Mouse (Mus musculus) spleen, embryonic (tissue): Measurements from ENCODE around the gene Atp6v0b.

Experiments used
- CTCF ChIA-PET: fragments of 350-600 bp; sonication (Branson Sonifier 250); formaldehyde crosslinking; loops from one replicate; lab custom pipeline; 2022; lab: Charles Lee

Atp6v0b gene

DNA sequence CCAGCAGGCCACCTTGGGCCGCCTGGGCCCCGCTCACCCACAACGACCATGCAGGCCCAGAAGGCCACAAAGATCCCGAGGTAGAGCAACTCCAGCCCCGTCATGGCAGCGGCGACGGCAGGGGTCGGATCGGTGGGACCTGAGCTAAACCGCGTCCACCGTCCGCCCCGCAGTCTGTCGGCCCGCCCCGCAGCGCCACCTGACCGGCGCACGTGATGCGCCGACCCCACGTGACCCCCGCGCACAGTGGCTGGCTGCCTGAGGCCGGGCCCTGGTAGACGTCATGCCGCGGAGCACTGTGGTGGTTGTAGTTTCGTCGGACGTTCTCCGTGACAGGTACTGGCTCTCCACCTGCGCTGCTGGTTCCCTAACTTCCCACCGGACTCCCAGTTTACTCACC lies at the start of gene Atp6v0b:
Atp6v0b (minus strand) TSS at position 201 of the 400 bp plus-strand sequence.
- CTCF ChIA-PET, result no interaction called here

DNA sequence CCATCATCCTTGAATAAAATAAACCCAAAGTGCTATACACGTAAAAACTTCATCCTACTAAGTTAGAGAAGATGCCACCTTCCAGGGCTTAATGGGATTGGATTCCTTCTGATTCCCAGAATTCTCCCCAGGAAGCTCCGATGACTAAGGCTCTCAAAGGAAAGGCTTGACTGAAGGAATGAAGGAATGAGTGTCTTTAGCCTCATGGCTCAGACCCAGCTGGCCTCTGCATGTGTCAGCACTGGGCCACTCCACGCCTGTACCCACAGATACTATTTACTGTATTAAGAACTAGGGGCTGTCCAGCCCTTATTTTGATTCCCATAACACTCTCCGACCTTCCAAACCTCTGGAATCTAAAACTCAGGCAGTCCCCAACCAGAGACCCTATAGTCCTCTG lies 46.9 kb upstream of the Atp6v0b start:
- CTCF ChIA-PET, result no interaction called here

DNA sequence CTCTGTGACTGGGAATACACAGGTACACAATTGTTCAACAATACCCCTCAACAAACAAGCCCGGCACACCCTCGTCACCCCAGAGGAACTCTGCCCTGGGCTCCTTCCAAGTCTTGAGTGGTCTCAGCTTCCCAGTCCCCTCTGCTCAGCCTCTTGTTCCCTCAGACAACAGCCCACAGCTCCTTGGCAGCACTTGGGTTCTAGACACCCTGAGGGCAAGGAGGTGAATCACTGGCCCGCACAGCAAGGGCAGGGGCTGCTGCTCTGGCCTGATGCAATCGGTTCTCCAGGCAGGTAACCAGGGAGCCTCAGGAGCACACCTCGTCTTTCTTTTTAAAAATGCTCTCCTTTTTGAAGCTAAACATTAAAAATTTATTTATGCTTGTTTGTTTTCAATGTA lies 46.1 kb upstream of the Atp6v0b start:
- CTCF ChIA-PET, result no interaction called here

DNA sequence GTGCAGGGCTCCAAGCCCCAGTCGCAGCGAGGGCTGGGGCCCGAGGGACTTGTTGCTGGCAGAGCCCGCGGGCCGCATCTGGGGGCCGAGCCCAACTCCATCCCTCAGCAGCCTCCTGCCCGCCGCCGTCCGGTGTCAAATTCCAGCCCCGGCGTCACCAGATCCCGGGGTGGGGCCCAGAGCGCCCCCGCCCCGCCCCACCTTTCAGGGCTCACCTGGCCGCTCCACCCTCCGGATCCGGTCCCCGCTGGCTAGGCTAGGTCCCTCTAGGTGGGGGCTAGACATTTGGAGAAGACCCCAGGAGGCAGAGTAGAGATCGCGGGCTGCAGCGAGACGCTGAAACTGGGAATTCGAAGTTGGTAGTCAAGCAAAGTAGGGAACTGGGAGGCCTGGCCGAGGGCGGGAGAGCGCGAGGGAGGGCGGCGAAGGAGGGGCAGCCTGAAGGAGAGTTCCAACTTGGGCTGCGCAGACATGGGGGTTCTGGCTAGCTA lies 42.3 kb upstream of the Atp6v0b start, which contains the start of gene Artn:
Artn (minus strand) TSS at position 373 of the 491 bp plus-strand sequence.
- CTCF ChIA-PET, result no interaction called here

DNA sequence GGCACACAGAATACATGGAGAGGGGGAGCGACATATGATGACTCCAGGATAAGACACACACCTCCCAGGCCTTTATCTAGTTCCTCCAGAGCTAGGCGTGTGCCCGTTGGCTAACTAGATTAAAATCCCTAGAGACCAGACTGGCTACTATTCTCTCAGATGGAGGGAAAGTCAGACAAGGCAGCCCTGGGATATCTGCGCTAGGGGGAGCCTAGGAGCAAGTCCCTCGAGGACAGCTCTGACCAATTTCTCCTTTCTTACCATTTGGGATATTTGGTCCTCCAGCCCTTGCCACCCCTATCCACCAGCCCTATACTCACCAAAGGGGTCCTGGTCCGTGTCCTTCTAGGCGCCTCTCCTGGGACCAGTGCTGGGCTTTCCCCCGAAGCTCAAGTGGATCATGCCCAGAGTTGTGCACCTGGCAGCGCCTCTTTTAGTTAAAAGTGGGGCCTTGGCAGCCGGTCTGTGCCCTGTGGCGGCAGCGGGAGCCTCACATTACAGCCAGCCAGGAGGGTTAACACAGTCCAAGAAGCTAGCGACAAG lies 41.6 kb upstream of the Atp6v0b start:
- CTCF ChIA-PET, result no interaction called here

DNA sequence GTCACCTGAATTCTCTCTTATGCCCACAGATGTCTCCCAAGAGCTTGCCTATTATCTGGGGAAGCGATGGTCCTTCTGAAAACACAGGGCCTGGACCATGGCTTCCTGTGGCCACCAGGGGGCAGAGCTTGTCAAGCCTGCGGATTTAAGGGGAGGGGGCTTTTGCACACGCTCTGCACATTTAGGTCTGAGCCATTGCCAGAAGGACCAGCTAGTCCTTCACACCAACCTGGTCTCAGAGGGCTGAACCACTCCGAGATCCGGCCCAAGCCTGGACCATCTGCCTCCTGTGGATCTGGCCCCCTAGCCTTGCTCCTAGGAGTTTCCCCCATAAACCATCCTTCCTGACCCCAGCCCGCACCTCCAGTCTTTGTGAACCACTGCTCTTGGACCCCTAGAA lies 41.1 kb upstream of the Atp6v0b start:
- CTCF ChIA-PET, result no interaction called here

DNA sequence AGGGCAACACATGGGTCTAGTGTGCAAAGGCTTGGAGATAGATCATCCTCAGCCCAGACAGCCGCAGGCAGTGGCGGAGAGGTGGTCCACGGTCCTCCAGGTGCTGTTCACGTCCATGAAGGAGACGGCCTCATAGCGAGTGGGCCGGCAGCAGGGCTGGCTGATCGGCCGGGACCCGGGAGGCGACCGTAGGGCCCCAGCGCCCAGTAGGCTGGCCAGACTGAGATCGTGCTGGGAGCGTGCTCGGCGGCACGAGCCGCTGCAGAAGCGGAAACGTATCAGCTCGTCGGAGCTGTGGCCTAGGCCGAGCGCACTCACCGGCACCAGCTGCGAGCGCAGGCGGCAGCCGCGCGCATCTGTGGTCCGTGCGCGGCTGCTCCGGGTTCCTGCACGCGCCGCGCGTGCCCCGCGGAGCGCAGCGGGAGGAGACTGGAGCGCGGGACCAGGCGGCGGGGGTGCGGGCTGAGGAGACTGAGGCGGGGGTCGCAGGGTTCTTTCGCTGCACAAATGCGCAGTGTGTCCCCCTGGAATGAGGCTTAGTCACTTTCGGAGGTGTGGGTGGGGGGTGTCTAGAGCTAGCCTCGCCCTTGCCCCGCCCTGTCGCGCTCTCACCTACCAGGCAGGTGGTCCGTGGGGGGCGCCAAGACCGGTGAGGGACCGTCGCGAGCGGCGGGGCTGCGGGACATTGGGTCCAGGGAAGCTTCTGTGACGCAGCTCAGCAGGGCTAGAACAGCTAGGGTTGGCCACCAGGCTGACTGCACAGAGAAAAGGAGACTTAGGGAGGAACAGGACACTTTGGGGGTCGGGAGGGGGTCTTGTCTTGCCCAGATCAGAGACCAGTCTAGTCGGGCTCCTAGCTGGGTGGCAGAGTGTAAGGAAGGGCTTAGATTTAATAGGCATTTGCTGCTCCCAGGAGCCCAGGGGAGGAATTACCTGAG lies 39.7 kb upstream of the Atp6v0b start:
- CTCF ChIA-PET, result no interaction called here

DNA sequence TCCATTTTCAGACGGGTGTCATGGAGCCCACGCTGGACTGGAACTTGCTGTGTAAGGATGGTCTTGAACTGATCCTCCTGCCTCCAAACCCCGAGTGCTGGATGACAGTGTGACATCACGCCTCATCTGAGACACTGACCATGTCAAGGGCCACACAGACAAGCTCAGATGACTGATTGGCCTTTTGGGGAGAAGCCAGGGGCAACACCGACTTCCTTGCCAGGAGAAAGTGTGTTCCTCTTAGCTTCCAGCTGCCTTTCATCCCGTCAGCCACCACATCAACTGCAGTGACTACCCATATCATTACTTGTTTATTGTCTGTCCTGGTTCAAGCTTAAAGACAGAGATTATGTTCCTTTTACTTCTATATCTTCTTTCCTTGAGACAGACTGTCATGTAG lies 37.8 kb upstream of the Atp6v0b start:
- CTCF ChIA-PET, result interaction anchor here (0.8 kb wide), 2 partner anchors 40 to 248 kb away, joined by 3 to 4 read pairs; no protein-coding TSS in a partner anchor

DNA sequence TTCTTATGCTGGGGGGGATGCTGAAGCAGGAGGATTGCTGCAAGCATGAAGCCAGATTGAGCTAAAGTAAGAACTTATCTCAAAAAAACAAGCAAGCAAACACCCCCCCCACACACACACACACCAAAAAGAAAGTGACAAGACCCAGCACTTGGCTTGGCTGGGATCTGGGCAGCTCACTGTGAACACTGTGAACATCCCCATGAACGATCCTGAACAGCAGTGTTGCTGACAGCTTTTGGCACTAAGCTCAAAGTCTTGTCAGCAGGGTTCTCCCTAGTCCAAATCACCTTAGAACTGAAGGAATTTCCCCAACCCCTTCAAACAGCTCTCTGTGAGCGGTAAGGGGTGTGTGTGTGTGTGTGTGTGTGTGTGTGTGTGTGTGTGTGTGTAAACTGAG lies 36.3 kb upstream of the Atp6v0b start:
- CTCF ChIA-PET, result no interaction called here

DNA sequence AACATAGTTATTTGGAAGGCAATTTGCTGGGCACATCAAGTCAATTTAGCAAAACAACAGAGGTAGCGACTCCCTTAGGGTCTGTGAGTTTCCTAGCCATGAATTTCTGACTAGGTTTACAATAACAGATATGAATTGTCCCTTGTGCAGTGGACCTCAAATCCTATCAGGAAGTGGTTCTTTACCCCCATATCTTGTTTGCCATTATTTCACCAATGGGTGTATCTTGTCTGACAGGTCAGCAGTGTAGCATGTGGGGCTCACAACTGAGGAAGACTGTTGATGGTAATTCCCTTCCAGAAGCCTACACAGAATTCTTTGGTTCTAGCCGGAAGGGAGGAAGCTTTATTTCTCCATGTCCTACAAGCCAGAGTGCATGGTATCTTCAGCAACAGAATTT lies 34.2 kb upstream of the Atp6v0b start:
- CTCF ChIA-PET, result interaction anchor here (0.7 kb wide), 1 partner anchor 1437 kb away, joined by 15 read pairs; no protein-coding TSS in a partner anchor

DNA sequence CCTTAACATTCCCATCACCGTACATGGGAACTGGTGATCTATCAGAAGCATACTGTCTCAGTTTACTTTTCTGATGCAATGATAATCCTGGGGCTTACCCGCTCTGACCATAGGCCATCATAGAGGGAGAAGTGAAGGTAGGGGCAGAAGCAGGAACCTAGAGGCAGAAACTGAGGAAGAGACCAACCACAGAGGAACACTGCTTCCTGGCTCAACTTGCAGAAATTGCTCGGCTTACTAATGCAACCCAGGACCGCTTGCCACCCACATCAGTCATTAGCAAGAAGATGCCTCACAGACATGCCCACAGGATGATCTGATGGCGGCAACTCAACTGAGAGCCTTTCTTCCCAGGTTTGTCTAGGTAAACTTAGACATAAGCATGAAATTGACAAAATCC lies 31.6 kb upstream of the Atp6v0b start:
- CTCF ChIA-PET, result no interaction called here

DNA sequence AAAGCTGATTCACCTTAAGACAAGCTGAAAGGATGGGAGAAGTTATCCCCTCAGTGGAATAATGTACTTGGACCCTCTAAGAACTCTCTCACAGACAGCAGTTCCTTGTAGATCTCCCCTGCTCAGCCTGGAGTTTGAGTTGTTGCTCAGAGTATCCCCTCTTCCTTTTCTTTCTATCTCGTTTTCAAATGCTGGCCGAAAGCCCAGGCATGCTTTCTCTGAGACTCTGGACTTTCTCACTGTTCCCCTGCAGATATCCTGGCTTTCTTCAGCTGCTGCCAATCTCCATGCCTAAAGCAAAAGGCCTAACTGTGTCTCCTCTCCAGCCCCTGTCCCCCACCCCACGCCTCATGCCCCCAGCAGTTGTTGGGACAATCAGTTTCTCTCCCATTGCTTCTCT lies 31.1 kb upstream of the Atp6v0b start:
- CTCF ChIA-PET, result no interaction called here

DNA sequence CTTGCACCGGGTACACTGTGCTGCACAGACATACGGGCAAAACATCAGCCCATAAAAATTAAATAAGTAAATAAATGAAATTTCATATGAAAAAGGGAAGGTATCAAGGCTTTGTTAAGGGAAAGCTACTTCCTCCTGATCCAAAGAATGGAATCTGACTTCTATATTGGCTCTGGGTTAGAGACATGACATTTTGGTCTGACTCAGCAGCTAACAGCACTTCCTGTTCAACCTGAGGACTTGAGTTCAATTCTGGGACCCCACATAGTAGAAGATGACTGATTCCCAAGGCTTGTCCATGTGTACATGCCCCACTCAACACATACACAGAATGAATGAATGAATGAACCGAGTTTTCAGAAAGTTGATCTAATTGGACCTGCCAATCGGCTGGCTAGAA lies 30.7 kb upstream of the Atp6v0b start:
- CTCF ChIA-PET, result no interaction called here

DNA sequence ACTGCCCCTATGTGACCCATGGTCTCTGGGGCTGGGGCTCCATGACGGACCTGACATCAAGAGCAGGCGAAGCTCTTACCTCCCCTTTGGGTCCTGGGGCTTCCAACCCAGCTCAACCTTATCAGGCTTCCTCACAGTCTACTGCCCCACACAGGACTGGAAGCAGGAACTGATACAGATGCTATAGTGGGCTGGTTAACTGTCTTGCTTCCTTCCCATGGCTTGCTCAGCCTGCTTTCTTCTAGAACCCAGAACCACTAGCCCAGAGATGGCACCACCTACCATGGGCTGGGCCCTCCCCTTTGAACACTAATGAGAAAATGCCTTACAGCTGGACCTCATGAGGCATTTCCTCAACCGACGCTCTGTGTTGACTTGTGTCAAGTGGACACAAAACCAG lies 30.3 kb upstream of the Atp6v0b start:
- CTCF ChIA-PET, result interaction anchor here (0.7 kb wide), 1 partner anchor 366 kb away, joined by 3 read pairs; no protein-coding TSS in a partner anchor

DNA sequence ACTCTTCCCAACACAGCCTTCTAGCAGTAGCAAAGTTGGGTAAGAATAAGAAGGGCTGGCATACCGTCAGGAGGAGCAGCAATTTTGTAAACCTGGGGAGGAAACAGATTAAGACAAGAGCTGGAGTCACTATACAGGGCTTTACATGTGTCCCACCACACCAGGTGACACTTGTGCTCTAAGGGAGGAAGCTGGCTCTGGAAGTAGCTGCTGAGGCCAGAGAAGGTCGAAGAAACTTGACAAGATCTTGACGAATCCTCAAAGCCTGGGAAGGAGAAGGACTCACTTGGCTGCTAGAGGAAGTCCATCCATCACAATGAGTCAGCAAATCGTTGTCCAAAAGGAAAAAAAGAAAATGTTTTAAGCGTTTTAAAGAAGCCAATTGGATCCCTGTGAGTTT lies 29.3 kb upstream of the Atp6v0b start:
- CTCF ChIA-PET, result interaction anchor here (1.4 kb wide), 1 partner anchor 14 kb away, joined by 3 read pairs; no protein-coding TSS in a partner anchor

DNA sequence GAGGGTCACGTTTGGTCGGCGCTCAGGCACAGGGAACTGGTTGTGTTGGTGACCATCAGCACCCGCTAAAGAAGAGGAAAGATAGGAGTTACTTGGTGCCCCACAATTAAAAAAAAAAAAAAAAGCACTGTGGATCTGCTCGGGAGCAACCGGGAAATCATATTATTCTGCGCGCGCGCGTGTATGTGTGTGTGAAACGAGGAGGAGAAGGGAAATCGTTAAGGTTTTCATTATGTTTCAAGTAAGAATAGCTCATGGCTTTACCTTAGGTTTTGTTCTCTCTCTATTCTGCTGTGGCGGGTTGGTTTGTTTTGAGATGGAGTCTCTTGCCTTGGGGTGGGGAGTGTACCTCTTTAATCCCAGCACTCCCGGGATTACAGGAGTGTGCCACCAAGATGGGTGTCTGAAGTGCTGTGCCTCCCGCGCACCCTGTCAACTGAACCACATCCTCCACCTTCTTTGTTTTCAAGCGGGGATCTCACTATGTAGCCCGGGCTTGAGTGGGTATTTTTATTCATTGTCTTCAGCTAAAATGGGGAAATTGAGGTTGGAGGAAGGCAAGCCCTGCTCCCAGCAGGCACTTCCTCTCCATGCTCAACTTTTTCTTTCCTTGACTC lies 28.5 kb upstream of the Atp6v0b start:
- CTCF ChIA-PET, result interaction anchor here (1.4 kb wide), 1 partner anchor 13 kb away, joined by 3 read pairs; no protein-coding TSS in a partner anchor

DNA sequence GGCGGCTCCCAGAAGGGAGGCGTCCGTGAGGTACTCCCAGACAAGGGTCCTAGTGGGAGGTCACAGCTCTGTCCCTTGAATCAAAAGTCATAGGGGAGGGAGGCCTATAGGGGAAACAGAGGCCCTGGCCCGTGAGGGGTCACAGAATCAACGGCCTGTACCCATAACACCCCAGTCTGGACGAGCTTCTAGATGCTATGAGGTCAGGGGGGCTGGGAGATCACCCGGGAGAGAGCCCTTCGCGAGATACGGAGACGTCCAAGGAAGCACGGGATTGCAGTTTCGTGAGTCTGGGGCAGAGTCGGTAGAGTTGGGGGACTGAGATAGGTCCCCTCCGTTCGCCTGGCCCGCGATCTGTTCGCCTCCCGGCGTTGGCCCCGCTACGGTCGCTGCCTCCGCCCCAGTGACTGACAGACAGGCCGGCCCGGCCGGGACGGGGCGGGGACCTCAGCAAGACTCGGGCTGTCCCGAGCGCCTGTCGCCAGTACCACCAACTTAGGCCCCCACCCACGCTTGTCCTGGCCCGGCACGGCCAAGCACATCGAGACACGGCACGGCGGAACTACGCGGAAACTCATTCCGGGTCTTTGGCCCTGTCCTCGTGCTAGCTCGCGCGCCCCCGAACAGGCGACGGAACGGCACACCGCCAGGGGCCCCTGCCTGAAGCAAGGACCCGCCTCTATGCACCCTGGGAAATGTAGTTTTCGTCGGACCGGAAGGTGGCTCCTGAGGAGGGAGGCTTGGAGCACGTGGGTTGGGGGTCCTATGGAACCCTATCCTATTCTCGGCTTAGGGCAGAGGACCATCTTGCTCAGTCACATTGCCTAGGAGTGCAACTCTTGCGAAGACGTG lies 27.7 kb upstream of the Atp6v0b start, which contains the start of gene Ipo13:
Ipo13 (minus strand) TSS at position 409 of the 852 bp plus-strand sequence.
- CTCF ChIA-PET, result interaction anchor here (0.6 to 1.4 kb wide), 2 partner anchors 11 to 55 kb away, joined by 3 read pairs; no protein-coding TSS in a partner anchor

DNA sequence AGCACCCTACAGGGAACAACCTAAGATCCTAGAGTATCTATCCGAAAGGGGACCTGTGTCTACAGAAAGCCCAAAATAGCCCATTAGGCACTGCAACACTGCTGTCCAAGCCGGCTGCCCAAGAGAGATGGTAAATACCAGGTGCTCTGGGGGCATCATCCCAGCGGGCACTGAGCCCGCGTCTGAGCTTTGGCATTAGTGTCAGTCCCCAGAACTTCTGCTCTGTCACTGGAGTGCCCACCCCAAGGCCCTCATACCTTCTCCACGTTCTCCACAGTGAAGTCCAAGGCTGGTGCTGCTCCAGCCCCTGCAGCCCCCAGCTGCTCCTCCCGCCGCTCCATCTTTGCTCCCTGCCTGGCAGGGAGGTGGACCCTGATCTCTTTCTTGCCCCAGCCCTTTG lies 26.9 kb upstream of the Atp6v0b start:
- CTCF ChIA-PET, result interaction anchor here (0.6 to 1.4 kb wide), 3 partner anchors 10 to 1086 kb away, joined by 3 to 5 read pairs (median 3); no protein-coding TSS in a partner anchor

DNA sequence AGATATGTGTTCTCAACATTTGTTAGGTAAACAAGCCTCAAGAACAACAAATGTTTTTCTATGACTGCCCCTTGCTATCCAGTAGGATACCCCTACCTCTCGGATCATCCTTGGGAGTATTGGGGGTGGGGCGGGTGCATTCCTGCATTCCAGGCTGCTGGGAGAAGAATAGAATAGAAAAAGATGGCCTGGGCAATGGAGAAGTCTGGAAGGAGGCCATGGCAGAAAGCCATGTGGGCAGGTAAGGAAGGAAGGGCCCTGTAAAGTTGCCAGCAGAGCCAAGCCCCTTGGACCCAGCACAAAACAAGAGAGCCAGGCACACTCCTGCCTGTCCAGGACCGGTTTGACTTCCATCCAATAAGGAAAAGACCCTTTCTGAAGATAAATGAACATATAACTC lies 26.3 kb upstream of the Atp6v0b start:
- CTCF ChIA-PET, result interaction anchor here (0.7 kb wide), 1 partner anchor 1085 kb away, joined by 5 read pairs; no protein-coding TSS in a partner anchor

DNA sequence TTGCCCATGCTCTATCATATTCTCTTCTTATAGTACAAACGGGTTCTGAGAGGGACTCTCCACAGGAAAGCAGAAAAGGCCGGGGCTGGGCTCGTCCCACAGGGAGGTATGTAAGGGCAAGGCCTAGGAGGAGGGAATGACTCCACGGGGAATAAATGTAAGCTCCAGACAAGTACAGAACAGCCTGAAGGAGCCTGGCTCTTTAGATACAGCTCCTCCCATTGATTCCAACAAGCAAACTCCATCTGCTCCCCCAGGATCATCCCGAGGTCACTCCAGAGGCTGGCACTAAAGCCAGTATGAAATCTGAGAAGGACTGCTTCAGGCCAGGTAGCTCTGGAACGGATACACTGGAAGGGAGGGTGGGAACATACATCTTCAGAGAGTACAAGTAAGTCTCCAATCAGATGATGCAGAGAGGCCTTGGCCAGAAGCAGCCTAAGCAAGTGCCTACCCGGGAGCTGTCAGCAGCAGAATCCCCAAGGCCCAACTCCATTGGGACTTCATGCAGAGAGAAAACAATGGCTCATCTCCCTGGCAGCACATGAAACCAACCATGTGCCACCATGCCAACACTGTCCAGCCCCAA lies 25.6 kb upstream of the Atp6v0b start:
- CTCF ChIA-PET, result no interaction called here
